Mouse (Mus musculus): Measurements from ENCODE around the gene Agpat3. TPM values are rescaled to one million over a fixed set of nuclear protein-coding genes. Genes with fewer than 3 reads are reported as not detected.

Gene Agpat3
- total RNA-seq, 2 experiments from 2014 or later, result 214 to 237 TPM

- peak; percentile 49 to 74 for DNase-seq
Measured at GRCm38 (mm10) chr10:78323214-78323880, 28.9 kb downstream of the Agpat3 start.

- peak; percentile 62 to 77 for DNase-seq
Measured at GRCm38 (mm10) chr10:78322806-78323205, 29.5 kb downstream of the Agpat3 start.

- DNase-seq, result no peak
Measured at GRCm38 (mm10) chr10:78321133-78321757, 31.0 kb downstream of the Agpat3 start.

GRCm38 (mm10) chr10:78320526-78320925 is 31.8 kb downstream of the Agpat3 start:
- no peak for DNase-seq

- DNase-seq, result no peak
Measured at GRCm38 (mm10) chr10:78319940-78320339, 32.3 kb downstream of the Agpat3 start.

GRCm38 (mm10) chr10:78317270-78317923 is 34.9 kb downstream of the Agpat3 start:
- DNase-seq, result no peak

- DNase-seq, result peak; percentile 44 to 54
Measured at GRCm38 (mm10) chr10:78316228-78317087, 35.8 kb downstream of the Agpat3 start.

- DNase-seq, result no peak
Measured at GRCm38 (mm10) chr10:78315145-78315544, 37.1 kb downstream of the Agpat3 start.

- peak; percentile 55 to 67 for DNase-seq
Measured at GRCm38 (mm10) chr10:78311886-78312635, 40.2 kb downstream of the Agpat3 start.

GRCm38 (mm10) chr10:78310747-78311267 is 41.5 kb downstream of the Agpat3 start:
- no peak for DNase-seq

GRCm38 (mm10) chr10:78308617-78309016 is 43.7 kb downstream of the Agpat3 start:
- DNase-seq, result no peak

GRCm38 (mm10) chr10:78307391-78307790 is 44.9 kb downstream of the Agpat3 start:
- DNase-seq, result no peak

GRCm38 (mm10) chr10:78306027-78306426 is 46.3 kb downstream of the Agpat3 start:
- DNase-seq, result no peak

- DNase-seq, result no peak
Measured at GRCm38 (mm10) chr10:78304996-78305395, 47.3 kb downstream of the Agpat3 start.

- DNase-seq, result no peak
Measured at GRCm38 (mm10) chr10:78303675-78304074, 48.6 kb downstream of the Agpat3 start.

GRCm38 (mm10) chr10:78300061-78300460 is 52.2 kb downstream of the Agpat3 start:
- no peak for DNase-seq

- DNase-seq, result no peak
Measured at GRCm38 (mm10) chr10:78298651-78299644, 53.3 kb downstream of the Agpat3 start.

GRCm38 (mm10) chr10:78297576-78298484 is 54.5 kb downstream of the Agpat3 start:
- peak; percentile 85 to 91 for DNase-seq

- peak; percentile 33 to 38 for DNase-seq
Measured at GRCm38 (mm10) chr10:78296980-78297379, 55.3 kb downstream of the Agpat3 start.
